Mouse (Mus musculus) thymus, postnatal 25 days (tissue): Measurements from ENCODE around the gene Enthd1.
A peak's percentile ranks its signal among the peaks of the same experiment; 100 is the strongest.
"Not testable (repeated sequence)": the region's sequence is repeated elsewhere in the genome, so short reads cannot be mapped to it uniquely, and the experiment has no call there.

Source experiments
- DNase-seq: peaks from one replicate; pipeline ENCODE4 v3.0.0; 2022

The Enthd1 gene

GRCm38 (mm10) chr15:80565106-80565665 lies at the start of gene Enthd1:
Gene Enthd1, minus strand, starts transcription at chr15:80565156.
- DNase-seq, result no peak

- no peak for DNase-seq
Measured at GRCm38 (mm10) chr15:80613904-80614303, 48.9 kb upstream of the Enthd1 start.

DNA sequence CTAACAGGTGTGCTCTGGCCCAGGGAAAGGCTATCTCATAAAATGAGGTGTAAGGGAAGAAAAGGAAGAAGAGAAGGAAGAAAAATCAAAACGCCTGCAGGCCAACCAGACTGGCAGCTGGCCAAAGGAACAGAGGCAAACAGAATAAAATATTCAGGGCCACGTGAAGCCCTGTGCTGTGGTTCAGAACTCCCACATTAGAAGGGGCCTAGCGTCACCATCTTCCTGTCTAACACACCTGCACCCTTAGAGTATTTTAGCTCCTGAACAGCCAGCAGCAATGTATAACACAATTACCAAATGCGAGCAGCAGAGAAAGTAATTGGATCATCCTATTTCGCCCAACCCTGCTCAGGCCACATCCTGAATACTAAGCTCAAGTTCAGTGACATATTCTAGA lies 46.5 kb upstream of the Enthd1 start:
- DNase-seq, result peak; percentile 76

DNA sequence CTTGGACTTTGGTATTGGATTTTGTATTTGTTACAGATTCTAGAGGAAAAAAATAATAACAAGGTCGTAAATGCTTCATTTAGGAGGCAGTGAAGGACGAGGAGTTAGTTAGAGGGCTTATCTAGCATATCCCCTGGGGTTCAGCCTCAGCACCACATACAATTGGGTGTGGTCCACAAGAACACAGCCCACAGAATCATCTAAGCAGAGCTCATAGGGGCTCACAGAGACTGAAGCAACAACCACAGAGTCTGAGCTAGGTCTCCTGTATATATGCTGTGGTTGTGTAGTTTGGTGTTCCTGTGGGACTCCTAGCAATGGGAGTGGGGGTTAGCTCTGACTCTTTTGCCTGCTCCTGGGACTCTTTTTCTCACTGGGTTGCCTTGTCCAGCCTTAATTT lies 45.4 kb upstream of the Enthd1 start:
- DNase-seq, result no peak

- peak; percentile 50 for DNase-seq
Measured at GRCm38 (mm10) chr15:80607970-80608369, 43.0 kb upstream of the Enthd1 start.

DNA sequence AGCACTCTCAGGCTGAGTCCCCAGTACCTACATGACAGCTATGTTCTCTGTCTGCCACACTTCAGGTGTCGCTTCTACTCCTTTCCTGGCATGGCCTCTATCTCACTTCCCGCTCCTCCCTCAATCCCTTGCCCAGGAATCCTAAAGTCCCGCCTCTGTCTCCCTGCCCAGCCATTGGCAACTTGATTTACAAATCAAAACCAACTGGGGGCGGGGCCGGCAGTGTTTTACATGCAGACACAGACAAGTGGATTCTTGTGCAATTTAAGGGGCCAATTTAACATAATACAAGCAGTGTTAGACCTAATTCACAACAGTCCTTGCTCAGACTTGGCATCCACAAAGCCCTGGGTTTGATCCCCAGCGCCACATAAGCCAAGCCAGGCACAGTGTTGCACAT lies 39.1 kb upstream of the Enthd1 start:
- no peak for DNase-seq

DNA sequence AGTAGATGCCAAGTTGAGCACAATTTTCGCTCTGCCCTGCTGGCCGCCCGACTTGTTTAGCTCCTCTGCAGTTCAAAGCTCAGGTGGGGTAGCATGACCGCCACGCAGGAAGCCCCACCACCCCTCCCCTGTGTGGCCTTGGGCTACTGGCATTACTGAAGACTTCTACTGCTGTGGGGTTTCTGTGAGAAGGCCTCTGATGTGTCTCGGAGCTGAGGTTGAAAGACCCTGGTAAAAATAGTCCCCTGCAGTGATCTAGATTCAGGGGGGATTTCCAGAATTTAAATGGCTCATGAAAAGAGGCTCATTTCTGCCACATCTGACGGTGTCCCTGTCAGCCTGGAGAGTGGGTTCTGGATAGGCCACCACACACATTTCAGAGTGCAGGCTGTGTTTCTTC lies 37.5 kb upstream of the Enthd1 start:
- peak; percentile 60 for DNase-seq

DNA sequence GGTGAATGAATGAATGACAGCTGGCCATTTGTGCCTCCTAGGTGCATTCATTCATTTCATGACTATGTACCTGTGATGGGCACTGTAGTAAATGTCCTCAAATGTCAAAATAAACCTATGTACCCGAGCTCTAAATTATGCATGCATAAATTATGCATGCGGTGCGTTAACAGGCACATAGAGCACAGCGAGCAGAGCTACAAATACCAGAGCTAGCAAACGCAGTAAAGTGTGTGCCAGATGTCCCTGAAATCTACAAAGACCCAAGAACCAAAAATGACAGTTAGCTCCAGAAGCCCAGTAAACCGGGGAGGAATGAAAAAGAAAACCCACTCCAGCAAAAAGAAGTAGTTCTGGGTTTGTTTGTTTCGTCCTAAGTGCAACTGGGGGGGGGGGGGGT lies 36.5 kb upstream of the Enthd1 start:
- no peak for DNase-seq

GRCm38 (mm10) chr15:80599843-80600242 lies 34.9 kb upstream of the Enthd1 start:
- no peak for DNase-seq

DNA sequence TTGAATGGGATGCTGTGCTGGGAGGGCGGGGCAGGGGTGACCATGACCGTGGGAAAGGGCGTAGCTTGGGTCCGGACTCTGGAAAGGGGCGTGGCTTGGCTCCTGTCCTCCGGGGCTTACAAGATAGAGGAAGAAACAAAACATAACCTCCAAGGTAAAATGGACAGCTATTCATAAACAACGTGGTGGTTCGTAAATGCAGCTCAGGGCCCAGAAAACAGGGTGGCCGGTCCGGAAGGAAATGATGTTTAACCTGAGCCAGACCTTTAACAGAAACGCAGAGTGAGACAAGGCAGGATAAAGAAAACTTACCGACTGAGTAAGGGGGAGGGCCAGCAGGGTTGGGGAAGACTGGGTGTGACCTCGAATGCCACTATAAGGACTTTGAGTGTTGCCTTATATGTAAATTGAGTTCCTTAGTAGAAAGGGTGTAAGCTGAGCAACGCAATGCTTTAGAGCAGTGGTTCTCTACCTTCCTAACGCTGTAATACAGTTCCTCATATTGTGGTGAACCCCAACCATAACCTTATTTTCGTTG lies 34.3 kb upstream of the Enthd1 start:
- DNase-seq, result no peak

GRCm38 (mm10) chr15:80598750-80599149 lies 33.8 kb upstream of the Enthd1 start:
- DNase-seq, result no peak

DNA sequence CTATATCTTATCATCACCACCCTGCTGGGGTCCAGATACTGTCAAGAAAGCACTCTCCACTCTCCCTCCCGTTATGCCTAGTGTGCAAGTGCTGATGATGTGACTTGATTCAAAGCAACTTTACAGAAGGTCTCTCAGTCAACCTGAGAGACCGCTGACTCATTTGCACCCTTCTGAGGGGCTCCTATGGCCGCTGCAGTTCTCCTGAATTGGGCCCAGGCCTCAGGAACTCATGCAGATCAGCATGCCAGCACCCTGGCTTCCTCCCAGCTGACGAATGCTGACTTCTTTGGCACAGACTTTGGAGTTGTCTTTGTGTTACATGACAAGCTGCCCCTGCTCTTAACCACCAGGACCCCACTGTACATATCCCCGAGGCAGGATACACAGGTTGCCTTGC lies 28.9 kb upstream of the Enthd1 start:
- DNase-seq, result no peak

DNA sequence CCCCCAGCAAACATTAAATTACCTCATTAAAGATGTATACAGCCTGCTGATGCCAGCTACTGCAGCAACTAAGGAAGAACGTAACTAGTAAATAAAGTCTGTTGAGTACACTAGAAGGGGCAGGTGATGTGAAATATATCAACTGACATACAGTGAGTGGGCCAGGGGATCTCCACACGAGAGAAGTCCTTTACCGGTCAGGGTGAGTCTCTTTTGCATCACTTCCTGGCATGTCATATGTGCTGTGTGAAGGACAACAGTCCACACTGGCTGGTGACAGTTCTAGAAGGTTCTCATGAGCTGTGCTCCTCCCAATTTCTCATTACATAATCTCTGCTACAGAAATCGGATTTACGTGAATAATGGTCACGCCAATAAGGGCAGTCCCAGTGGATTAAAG lies 27.8 kb upstream of the Enthd1 start:
- no peak for DNase-seq

DNA sequence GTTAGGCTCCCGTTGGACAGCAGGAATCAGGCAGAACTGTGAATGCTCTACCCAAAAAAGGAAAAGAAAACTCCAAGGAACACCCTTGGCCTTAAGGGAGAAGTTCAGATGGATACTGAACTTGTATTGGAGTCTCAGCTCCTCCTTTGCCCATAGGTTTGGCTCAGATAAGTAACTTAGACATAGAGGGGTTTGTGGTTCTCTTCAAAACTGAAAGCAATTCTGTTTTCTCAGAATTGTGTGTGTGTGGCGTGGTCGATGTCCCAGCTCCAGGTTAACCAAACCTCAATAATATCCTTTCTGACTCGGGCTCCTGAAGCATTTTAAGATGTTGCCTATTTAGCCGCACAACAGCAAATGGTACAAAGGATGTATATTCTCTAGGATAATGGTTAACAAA lies 25.7 kb upstream of the Enthd1 start:
- no peak for DNase-seq

- DNase-seq, result no peak
Measured at GRCm38 (mm10) chr15:80586296-80586695, 21.3 kb upstream of the Enthd1 start.

GRCm38 (mm10) chr15:80582581-80583495 lies 17.9 kb upstream of the Enthd1 start:
- DNase-seq, result no peak

DNA sequence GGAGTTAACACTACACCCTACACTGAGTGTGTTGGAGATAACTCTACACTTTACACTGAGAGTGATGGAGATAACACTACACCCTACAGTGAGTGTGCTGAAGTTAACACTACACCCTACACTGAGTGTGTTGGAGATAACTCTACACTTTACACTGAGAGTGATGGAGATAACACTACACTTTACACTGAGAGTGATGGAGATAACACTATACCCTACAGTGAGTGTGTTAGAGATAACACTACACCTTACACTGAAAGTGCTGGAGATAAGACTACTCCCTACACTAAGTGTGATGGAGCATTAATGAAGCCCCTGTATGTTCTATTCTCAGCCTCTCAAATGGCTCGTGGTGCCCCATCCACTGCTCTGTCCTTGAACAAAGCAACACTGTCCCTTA lies 15.6 kb upstream of the Enthd1 start:
- not testable (repeated sequence) for DNase-seq

GRCm38 (mm10) chr15:80579121-80579520 lies 14.2 kb upstream of the Enthd1 start:
- DNase-seq, result no peak

- DNase-seq, result no peak
Measured at GRCm38 (mm10) chr15:80577166-80577960, 12.4 kb upstream of the Enthd1 start.

GRCm38 (mm10) chr15:80576415-80576994 lies 11.5 kb upstream of the Enthd1 start:
- DNase-seq, result no peak

GRCm38 (mm10) chr15:80575817-80576370 lies 10.9 kb upstream of the Enthd1 start:
- DNase-seq, result no peak

DNA sequence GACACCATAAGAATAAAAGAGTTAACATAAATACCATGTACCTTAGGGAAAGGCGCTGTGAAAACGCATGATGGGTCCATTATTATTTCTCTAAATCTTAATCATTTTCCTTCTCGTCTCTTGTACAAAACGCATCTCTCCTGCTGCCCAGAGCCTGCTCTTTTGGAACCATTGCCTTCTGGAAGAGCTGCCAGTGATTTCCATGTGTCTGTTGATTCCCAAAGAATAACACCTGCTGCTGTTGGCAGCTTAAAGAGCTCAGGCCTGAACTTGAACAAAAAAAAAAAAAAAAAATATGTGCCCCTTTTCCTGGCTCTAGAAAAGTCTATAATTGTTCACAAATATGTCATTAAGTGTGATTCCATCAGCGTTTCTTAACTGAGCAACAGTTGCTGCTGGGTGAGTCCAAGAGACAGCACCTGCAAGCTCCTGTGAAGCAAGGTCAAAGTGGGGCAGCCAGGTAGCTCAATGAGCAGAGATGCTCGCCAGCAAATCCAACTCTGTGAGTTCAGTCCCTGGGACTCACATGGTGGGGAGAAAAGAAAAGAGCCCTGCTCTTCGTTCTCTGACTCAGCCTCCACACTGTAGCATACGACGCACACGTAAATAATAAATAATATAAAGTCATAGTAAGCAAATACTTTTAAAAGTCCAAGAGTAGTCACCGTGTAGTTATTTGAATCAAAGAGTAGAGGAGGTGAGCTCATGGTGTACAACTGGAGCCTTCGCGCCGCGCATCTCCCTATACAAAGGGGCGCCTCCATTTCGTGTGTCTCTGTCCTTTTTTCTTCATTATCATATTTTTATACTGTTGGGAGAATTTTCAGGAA lies 9.5 kb upstream of the Enthd1 start:
- no peak for DNase-seq
